Mouse (Mus musculus) G1E (cell line): ENCODE data around the gene Pex11a.
A peak's percentile ranks its signal among the peaks of the same experiment; 100 is the strongest.

ENCODE experiments used
- CTCF ChIP-seq: IDR thresholded peaks from 2 replicates; pipeline ENCODE4 v1.5.1; 2012; ENCODE audit warnings: low read depth, low read length, inconsistent platforms, mixed read lengths
- GATA1 ChIP-seq: IDR thresholded peaks from 2 replicates; pipeline ENCODE4 v1.6.1; 2012; ENCODE audit warnings: borderline replicate concordance, low read length, inconsistent platforms, mixed read lengths
- GATA2 ChIP-seq: IDR thresholded peaks from 2 replicates; pipeline ENCODE4 v1.6.1; 2012; ENCODE audit warnings: low read depth, low read length, inconsistent platforms, borderline replicate concordance
- TAL1 ChIP-seq: conservative IDR thresholded peaks from 2 replicates; pipeline ENCODE4 v1.6.1; 2012; ENCODE audit warnings: low read depth, low read length, inconsistent platforms, mixed read lengths

GRCm38 (mm10) chr7:79729743-79730370 lies 13.1 kb downstream of the Pex11a start:
- TF ChIP-seq CTCF = peak; percentile 15; the same call in 1 of the 2 replicates
- no peak for TF ChIP-seq GATA1
- no peak for TF ChIP-seq TAL1
- no peak for TF ChIP-seq GATA2
